Mouse (Mus musculus) heart, postnatal 25 days (tissue): ENCODE measurements around the gene Tssk6. TPM values are rescaled to one million over a fixed set of nuclear protein-coding genes. Genes with fewer than 3 reads are reported as not detected.

Experiments
- DNase-seq: peaks from one replicate; pipeline ENCODE4 v3.0.0; 2022; ENCODE audit warnings: low spot score
- intact Hi-C: fragments of 180-260 bp; cut with DNase I; formaldehyde crosslinking; loops from one replicate; pipeline ENCODE4 v1.15.1; 2025
- total RNA-seq, 2 experiments: library from RNA; stranded (reverse); gene quantifications; 2 replicates each; pipeline ENCODE4 v1.2.3; 2021

Gene Tssk6
- total RNA-seq, 2 experiments from 2014 or later: 0.20 TPM; not detected in 1

- intact Hi-C loops: no loop called here
- peak; percentile 45 for DNase-seq
These were observed 19.8 kb upstream of the Tssk6 start for GRCm38 (mm10) chr8:69882021-69882756.

GRCm38 (mm10) chr8:69882833-69883600 is 19.0 kb upstream of the Tssk6 start:
- DNase-seq: no peak
- intact Hi-C loops: no loop called here

- DNase-seq: no peak
- intact Hi-C loops: no loop called here
These were observed 17.8 kb upstream of the Tssk6 start for GRCm38 (mm10) chr8:69884141-69884540.

GRCm38 (mm10) chr8:69887289-69888243 is 14.4 kb upstream of the Tssk6 start, which contains the start of gene Cilp2:
Gene Cilp2 (minus strand): TSS chr8:69887687.
- no peak for DNase-seq
- intact Hi-C loops: no loop called here

- no peak for DNase-seq
These were observed 13.6 kb upstream of the Tssk6 start for GRCm38 (mm10) chr8:69888244-69888866.

GRCm38 (mm10) chr8:69888902-69889301 is 13.1 kb upstream of the Tssk6 start:
- no peak for DNase-seq
- intact Hi-C loops: no loop called here

More at GRCm38 (mm10) chr8:69888244-69888866, 13.6 kb upstream of the Tssk6 start:
- intact Hi-C loops: no loop called here

GRCm38 (mm10) chr8:69890813-69891241 is 11.2 kb upstream of the Tssk6 start:
- intact Hi-C loops: no loop called here

GRCm38 (mm10) chr8:69893863-69894262 is 8.1 kb upstream of the Tssk6 start:
- DNase-seq: no peak
- intact Hi-C loops: no loop called here

More at GRCm38 (mm10) chr8:69890813-69891241, 11.2 kb upstream of the Tssk6 start:
- no peak for DNase-seq

GRCm38 (mm10) chr8:69894836-69895332 is 7.1 kb upstream of the Tssk6 start:
- intact Hi-C loops: no loop called here
- DNase-seq: no peak

GRCm38 (mm10) chr8:69895772-69896451 is 6.1 kb upstream of the Tssk6 start:
- no peak for DNase-seq
- intact Hi-C loops: no loop called here

GRCm38 (mm10) chr8:69897857-69898256 is 4.1 kb upstream of the Tssk6 start:
- no peak for DNase-seq
- intact Hi-C loops: no loop called here

- intact Hi-C loops: loop anchor here (5.0 kb wide), 1 partner anchor 232 kb away; the partner anchor contains the start of gene Nr2c2ap
- DNase-seq: no peak
These were observed 2.1 kb upstream of the Tssk6 start for GRCm38 (mm10) chr8:69899876-69900275.

GRCm38 (mm10) chr8:69900895-69901451 is 1.0 kb upstream of the Tssk6 start:
- intact Hi-C loops: loop anchor here (5.0 kb wide), 1 partner anchor 231 kb away; the partner anchor contains the start of gene Nr2c2ap
- DNase-seq: no peak

GRCm38 (mm10) chr8:69901484-69902162 is 361 bp upstream of the Tssk6 start:
- intact Hi-C loops: loop anchor here (5.0 kb wide), 1 partner anchor 231 kb away; the partner anchor contains the start of gene Nr2c2ap
- DNase-seq: peak; percentile 94

- intact Hi-C loops: loop anchor here (5.0 kb wide), 1 partner anchor 229 kb away; the partner anchor contains the start of gene Nr2c2ap
- DNase-seq: peak; percentile 98
These were observed 1.1 kb downstream of the Tssk6 start for GRCm38 (mm10) chr8:69903063-69903542.

GRCm38 (mm10) chr8:69904096-69904495 is 2.1 kb downstream of the Tssk6 start:
- DNase-seq: no peak
- intact Hi-C loops: loop anchor here (5.0 kb wide), 1 partner anchor 228 kb away; the partner anchor contains the start of gene Nr2c2ap

- DNase-seq: no peak
- intact Hi-C loops: no loop called here
These were observed 4.3 kb downstream of the Tssk6 start for GRCm38 (mm10) chr8:69906260-69906659.
